Mouse (Mus musculus): ENCODE measurements around the gene Slc35f4. TPM values are rescaled to one million over a fixed set of nuclear protein-coding genes. Genes with fewer than 3 reads are reported as not detected.

Slc35f4 gene
- polyA plus RNA-seq, 1 experiment: not detected

- Histone ChIP-seq H3K4me3 (replicated peaks) (no peak overlapping the region), H3K27me3 (replicated peaks) (no peaks in the 10 kb centered on the region), H3K9me3 (peaks cover 4% of the 10 kb centered on the region; the same call in 1 of the 2 replicates), H3K36me3 (replicated peaks; ENCODE audit: low read length) (no peaks in the 10 kb centered on the region), H3K4me1 (no peaks in the 10 kb centered on the region)
- TF ChIP-seq FLI1 (IDR thresholded peaks at IDR 0.05; ENCODE audit: low read length): no peak
- TF ChIP-seq GATA1 (IDR thresholded peaks at IDR 0.05; ENCODE audit: borderline replicate concordance, low read length): no peak
These were observed 212.5 kb downstream of the Slc35f4 start for GRCm38 (mm10) chr14:49313376-49313775.

DNA sequence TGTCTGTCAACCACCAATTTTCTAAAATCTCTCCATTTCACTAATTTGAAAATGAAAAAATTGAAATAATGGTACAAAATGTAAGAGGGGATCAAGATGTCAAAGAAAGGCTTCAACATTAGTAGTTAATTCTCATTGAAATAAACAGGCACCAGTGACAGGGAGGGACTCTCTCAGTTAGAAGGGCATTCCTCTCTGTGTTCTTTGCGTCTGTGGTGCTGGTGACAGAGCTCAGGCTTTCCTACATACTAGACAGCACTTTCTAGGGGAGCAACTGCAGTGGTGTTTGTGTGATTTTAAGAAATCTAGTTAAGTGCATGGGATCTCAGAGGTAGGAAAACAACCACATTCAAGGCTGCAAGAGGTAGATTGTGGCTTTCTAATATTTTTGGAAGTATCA lies 214.3 kb downstream of the Slc35f4 start:
- TF ChIP-seq GATA1 (IDR thresholded peaks at IDR 0.05; ENCODE audit: borderline replicate concordance, low read length) (no peak), FLI1 (IDR thresholded peaks at IDR 0.05; ENCODE audit: low read length) (no peak)
- H3K27me3 ChIP-seq (replicated peaks): no peaks in the 10 kb centered on the region
- peaks cover 4% of the 10 kb centered on the region; the same call in 1 of the 2 replicates for H3K9me3 ChIP-seq
- H3K4me1 ChIP-seq: no peaks in the 10 kb centered on the region
- no peaks in the 10 kb centered on the region for H3K36me3 ChIP-seq (replicated peaks; ENCODE audit: low read length)
- no peak overlapping the region for H3K4me3 ChIP-seq (replicated peaks)

DNA sequence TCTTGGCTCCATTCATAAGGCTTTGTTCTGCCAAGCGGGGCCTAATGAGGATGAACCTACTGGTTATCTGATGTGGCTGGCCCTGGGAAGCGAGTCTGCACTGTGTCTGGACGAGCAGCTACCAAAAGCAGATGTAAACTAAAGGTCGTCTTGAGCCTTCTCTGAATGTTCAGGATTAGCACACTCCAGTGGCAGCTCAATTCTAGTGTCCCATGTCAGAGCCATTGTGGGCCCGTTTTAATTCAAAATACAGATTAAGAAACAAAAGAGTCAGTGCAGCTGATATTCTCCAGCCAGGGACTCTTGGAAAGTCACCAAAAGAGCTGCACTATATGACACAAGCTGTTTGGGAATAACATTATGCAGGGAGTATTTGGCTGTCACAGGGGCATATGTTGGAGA lies 214.8 kb downstream of the Slc35f4 start:
- no peak for TF ChIP-seq GATA1 (IDR thresholded peaks at IDR 0.05; ENCODE audit: borderline replicate concordance, low read length)
- TF ChIP-seq FLI1 (IDR thresholded peaks at IDR 0.05; ENCODE audit: low read length): no peak
- Histone ChIP-seq H3K4me3 (replicated peaks) (no peak overlapping the region), H3K4me1 (no peaks in the 10 kb centered on the region), H3K9me3 (peaks cover 9% of the 10 kb centered on the region; the same call in 1 of the 2 replicates), H3K36me3 (replicated peaks; ENCODE audit: low read length) (no peaks in the 10 kb centered on the region), H3K27me3 (replicated peaks) (no peaks in the 10 kb centered on the region)

- Histone ChIP-seq H3K4me3 (replicated peaks) (no peak overlapping the region), H3K27me3 (replicated peaks) (no peaks in the 10 kb centered on the region), H3K9me3 (peaks cover 9% of the 10 kb centered on the region; the same call in 1 of the 2 replicates), H3K36me3 (replicated peaks; ENCODE audit: low read length) (no peaks in the 10 kb centered on the region), H3K4me1 (no peaks in the 10 kb centered on the region)
- TF ChIP-seq FLI1 (IDR thresholded peaks at IDR 0.05; ENCODE audit: low read length): no peak
- TF ChIP-seq GATA1 (IDR thresholded peaks at IDR 0.05; ENCODE audit: borderline replicate concordance, low read length): no peak
These were observed 216.2 kb downstream of the Slc35f4 start for GRCm38 (mm10) chr14:49309670-49310069.

DNA sequence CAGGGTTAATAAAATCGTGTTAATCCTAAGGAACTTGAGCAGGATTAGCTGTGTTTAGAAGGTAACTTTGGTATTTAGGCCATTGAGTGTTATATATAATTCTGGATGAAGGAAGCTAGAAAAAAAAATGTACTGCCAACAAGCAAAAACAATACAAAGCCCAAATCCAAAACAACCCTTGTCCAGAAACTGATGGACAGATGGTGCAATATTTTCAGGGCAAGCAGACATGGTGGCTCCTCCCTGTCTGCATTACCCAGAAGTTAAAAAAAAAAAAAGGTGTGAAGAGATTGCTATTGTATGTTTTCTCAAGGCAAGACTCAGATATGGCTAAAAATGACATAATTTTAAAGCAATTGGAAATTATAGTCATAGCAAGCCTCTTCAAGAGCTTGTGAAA lies 217.3 kb downstream of the Slc35f4 start:
- no peaks in the 10 kb centered on the region for H3K36me3 ChIP-seq (replicated peaks; ENCODE audit: low read length)
- peaks cover 11% of the 10 kb centered on the region; the same call in 1 of the 2 replicates for H3K9me3 ChIP-seq
- no peak overlapping the region for H3K4me3 ChIP-seq (replicated peaks)
- no peaks in the 10 kb centered on the region for H3K27me3 ChIP-seq (replicated peaks)
- no peaks in the 10 kb centered on the region for H3K4me1 ChIP-seq
- no peak for TF ChIP-seq FLI1 (IDR thresholded peaks at IDR 0.05; ENCODE audit: low read length)
- TF ChIP-seq GATA1 (IDR thresholded peaks at IDR 0.05; ENCODE audit: borderline replicate concordance, low read length): no peak

- Histone ChIP-seq H3K27me3 (replicated peaks) (no peaks in the 10 kb centered on the region), H3K4me1 (no peaks in the 10 kb centered on the region), H3K4me3 (replicated peaks) (no peak overlapping the region), H3K36me3 (replicated peaks; ENCODE audit: low read length) (no peaks in the 10 kb centered on the region), H3K9me3 (peaks cover 14% of the 10 kb centered on the region; the same call in 1 of the 2 replicates)
- no peak for TF ChIP-seq FLI1 (IDR thresholded peaks at IDR 0.05; ENCODE audit: low read length)
- TF ChIP-seq GATA1 (IDR thresholded peaks at IDR 0.05; ENCODE audit: borderline replicate concordance, low read length): no peak
These were observed 218.0 kb downstream of the Slc35f4 start for GRCm38 (mm10) chr14:49307842-49308241.

GRCm38 (mm10) chr14:49305534-49306409 lies 220.1 kb downstream of the Slc35f4 start:
- Histone ChIP-seq H3K9me3 (peaks cover 25% of the 10 kb centered on the region), H3K4me3 (replicated peaks) (no peak overlapping the region), H3K36me3 (replicated peaks; ENCODE audit: low read length) (no peaks in the 10 kb centered on the region), H3K4me1 (no peaks in the 10 kb centered on the region), H3K27me3 (replicated peaks) (no peaks in the 10 kb centered on the region)
- TF ChIP-seq FLI1 (IDR thresholded peaks at IDR 0.05; ENCODE audit: low read length): no peak

DNA sequence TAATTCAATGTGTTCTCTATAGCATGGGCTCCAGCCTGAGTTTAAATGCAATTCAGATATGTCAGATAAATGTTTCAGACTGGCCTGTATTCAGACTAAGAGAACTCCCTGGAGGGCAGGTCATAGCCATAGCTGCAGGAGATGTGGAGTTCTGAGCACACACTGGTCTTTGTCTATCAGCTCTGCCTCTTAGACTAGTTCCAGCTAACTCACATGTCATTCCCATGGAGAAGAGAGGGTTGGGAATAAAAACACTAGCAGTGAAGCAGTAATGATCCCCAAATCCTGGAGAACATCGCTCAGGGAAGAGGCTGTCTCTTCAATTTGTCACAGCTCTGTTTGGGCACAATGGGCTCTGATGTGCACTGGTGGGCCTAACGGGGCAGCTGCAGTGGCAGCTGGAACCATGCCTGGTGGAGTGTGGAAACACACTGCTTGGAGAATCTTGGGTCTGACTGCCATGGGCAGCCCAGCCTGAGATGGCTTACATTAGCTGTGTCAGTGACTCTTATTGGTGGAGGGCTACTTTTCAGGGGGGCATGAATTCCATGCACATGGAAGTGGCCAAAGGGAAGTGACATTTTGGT lies 223.5 kb downstream of the Slc35f4 start:
- TF ChIP-seq GATA1 (IDR thresholded peaks at IDR 0.05; ENCODE audit: borderline replicate concordance, low read length): no peak
- no peak for TF ChIP-seq FLI1 (IDR thresholded peaks at IDR 0.05; ENCODE audit: low read length)
- no peaks in the 10 kb centered on the region for H3K4me1 ChIP-seq
- peaks cover 30% of the 10 kb centered on the region for H3K9me3 ChIP-seq
- no peaks in the 10 kb centered on the region for H3K27me3 ChIP-seq (replicated peaks)
- H3K36me3 ChIP-seq (replicated peaks; ENCODE audit: low read length): no peaks in the 10 kb centered on the region
- no peak overlapping the region for H3K4me3 ChIP-seq (replicated peaks)

DNA sequence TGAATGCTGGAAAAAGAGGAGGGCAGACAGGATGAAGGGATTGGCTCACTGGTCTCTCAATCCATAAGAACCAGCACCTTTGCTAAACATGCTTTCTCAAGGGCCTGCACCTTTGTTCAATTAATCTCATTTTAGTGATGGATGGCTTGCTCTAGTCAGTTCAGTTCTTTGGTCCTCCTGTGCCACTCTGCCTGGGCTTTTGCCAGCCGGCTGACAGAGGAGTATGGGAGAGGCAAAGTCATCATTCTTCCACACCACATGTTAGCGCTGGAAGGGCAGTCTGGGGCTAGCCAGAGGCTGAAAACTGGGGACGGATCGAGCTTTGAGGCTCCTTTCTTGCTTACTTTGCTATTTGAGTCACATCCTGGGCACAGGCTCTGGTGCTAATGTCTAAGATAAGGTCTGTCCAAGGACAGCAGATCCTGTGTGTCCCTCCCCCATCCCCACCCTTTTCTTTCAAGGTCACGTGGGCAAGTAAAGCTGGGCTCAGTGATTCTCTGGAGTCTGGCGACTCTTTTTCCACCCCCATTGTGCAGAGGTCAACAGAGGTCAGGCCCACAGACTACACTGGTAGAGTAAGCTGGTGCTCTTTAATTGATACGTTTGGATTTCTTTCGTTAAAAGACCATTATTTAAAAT lies 224.7 kb downstream of the Slc35f4 start:
- Histone ChIP-seq H3K4me1 (no peaks in the 10 kb centered on the region), H3K27me3 (replicated peaks) (no peaks in the 10 kb centered on the region), H3K9me3 (peaks cover 26% of the 10 kb centered on the region), H3K36me3 (replicated peaks; ENCODE audit: low read length) (no peaks in the 10 kb centered on the region), H3K4me3 (replicated peaks) (peak overlapping the region; percentile 59)
- TF ChIP-seq FLI1 (IDR thresholded peaks at IDR 0.05; ENCODE audit: low read length): no peak
- no peak for TF ChIP-seq GATA1 (IDR thresholded peaks at IDR 0.05; ENCODE audit: borderline replicate concordance, low read length)

- Histone ChIP-seq H3K4me1 (no peaks in the 10 kb centered on the region), H3K27me3 (replicated peaks) (no peaks in the 10 kb centered on the region), H3K9me3 (peaks cover 26% of the 10 kb centered on the region), H3K4me3 (replicated peaks) (peak overlapping the region; percentile 38), H3K36me3 (replicated peaks; ENCODE audit: low read length) (no peaks in the 10 kb centered on the region)
- TF ChIP-seq GATA1 (IDR thresholded peaks at IDR 0.05; ENCODE audit: borderline replicate concordance, low read length): no peak
- TF ChIP-seq FLI1 (IDR thresholded peaks at IDR 0.05; ENCODE audit: low read length): no peak
These were observed 225.5 kb downstream of the Slc35f4 start for GRCm38 (mm10) chr14:49300326-49300725.
